Mouse (Mus musculus): ENCODE data around the gene Farsb.

The Farsb gene

GRCm38 (mm10) chr1:78380950-78381349 lies 107.7 kb downstream of the Farsb start:
- Histone ChIP-seq H3K9me3 (ENCODE audit: low read length) (no peaks in the 10 kb centered on the region), H3K4me3 (replicated peaks; ENCODE audit: low read length) (no peak overlapping the region), H3K27me3 (ENCODE audit: insufficient read depth, low read length) (no peaks in the 10 kb centered on the region), H3K36me3 (ENCODE audit: insufficient read depth, low read length) (no peaks in the 10 kb centered on the region), H3K4me1 (replicated peaks; ENCODE audit: low read depth, low read length) (no peaks in the 10 kb centered on the region)
- TF ChIP-seq NANOG (IDR thresholded peaks at IDR 0.05; ENCODE audit: borderline replicate concordance, low read length) (no peak), POU5F1 (IDR thresholded peaks at IDR 0.05; ENCODE audit: borderline replicate concordance, low read length) (no peak), CTCF (conservative IDR thresholded peaks at IDR 0.05; ENCODE audit: low read length) (no peak)

- Histone ChIP-seq H3K4me3 (replicated peaks; ENCODE audit: low read length) (no peak overlapping the region), H3K4me1 (replicated peaks; ENCODE audit: low read depth, low read length) (no peaks in the 10 kb centered on the region), H3K9me3 (ENCODE audit: low read length) (no peaks in the 10 kb centered on the region), H3K27me3 (ENCODE audit: insufficient read depth, low read length) (no peaks in the 10 kb centered on the region), H3K36me3 (ENCODE audit: insufficient read depth, low read length) (no peaks in the 10 kb centered on the region)
- no peak for TF ChIP-seq POU5F1 (IDR thresholded peaks at IDR 0.05; ENCODE audit: borderline replicate concordance, low read length)
- TF ChIP-seq NANOG (IDR thresholded peaks at IDR 0.05; ENCODE audit: borderline replicate concordance, low read length): no peak
- TF ChIP-seq CTCF (conservative IDR thresholded peaks at IDR 0.05; ENCODE audit: low read length): no peak
These were observed 113.6 kb downstream of the Farsb start for GRCm38 (mm10) chr1:78375058-78375457.

GRCm38 (mm10) chr1:78373836-78374235 lies 114.9 kb downstream of the Farsb start:
- Histone ChIP-seq H3K4me1 (replicated peaks; ENCODE audit: low read depth, low read length) (no peaks in the 10 kb centered on the region), H3K27me3 (ENCODE audit: insufficient read depth, low read length) (no peaks in the 10 kb centered on the region), H3K36me3 (ENCODE audit: insufficient read depth, low read length) (no peaks in the 10 kb centered on the region), H3K9me3 (ENCODE audit: low read length) (no peaks in the 10 kb centered on the region), H3K4me3 (replicated peaks; ENCODE audit: low read length) (no peak overlapping the region)
- TF ChIP-seq CTCF (conservative IDR thresholded peaks at IDR 0.05; ENCODE audit: low read length) (no peak), NANOG (IDR thresholded peaks at IDR 0.05; ENCODE audit: borderline replicate concordance, low read length) (no peak), POU5F1 (IDR thresholded peaks at IDR 0.05; ENCODE audit: borderline replicate concordance, low read length) (no peak)

- Histone ChIP-seq H3K36me3 (ENCODE audit: insufficient read depth, low read length) (no peaks in the 10 kb centered on the region), H3K27me3 (ENCODE audit: insufficient read depth, low read length) (peaks cover 4% of the 10 kb centered on the region; the same call in 1 of the 2 replicates), H3K4me1 (replicated peaks; ENCODE audit: low read depth, low read length) (peaks cover 7% of the 10 kb centered on the region; the same call in 1 of the 2 replicates), H3K4me3 (replicated peaks; ENCODE audit: low read length) (no peak overlapping the region), H3K9me3 (ENCODE audit: low read length) (no peaks in the 10 kb centered on the region)
- TF ChIP-seq NANOG (IDR thresholded peaks at IDR 0.05; ENCODE audit: borderline replicate concordance, low read length) (no peak), CTCF (conservative IDR thresholded peaks at IDR 0.05; ENCODE audit: low read length) (no peak), POU5F1 (IDR thresholded peaks at IDR 0.05; ENCODE audit: borderline replicate concordance, low read length) (no peak)
These were observed 116.4 kb downstream of the Farsb start for GRCm38 (mm10) chr1:78372316-78372715.

GRCm38 (mm10) chr1:78371569-78372236 lies 117.0 kb downstream of the Farsb start:
- H3K9me3 ChIP-seq (ENCODE audit: low read length): no peaks in the 10 kb centered on the region
- H3K4me3 ChIP-seq (replicated peaks; ENCODE audit: low read length): no peak overlapping the region
- H3K27me3 ChIP-seq (ENCODE audit: insufficient read depth, low read length): peaks cover 4% of the 10 kb centered on the region; the same call in 1 of the 2 replicates
- H3K36me3 ChIP-seq (ENCODE audit: insufficient read depth, low read length): no peaks in the 10 kb centered on the region
- no peak for TF ChIP-seq NANOG (IDR thresholded peaks at IDR 0.05; ENCODE audit: borderline replicate concordance, low read length)
- TF ChIP-seq POU5F1 (IDR thresholded peaks at IDR 0.05; ENCODE audit: borderline replicate concordance, low read length): no peak
- no peak for TF ChIP-seq CTCF (conservative IDR thresholded peaks at IDR 0.05; ENCODE audit: low read length)
- peaks cover 11% of the 10 kb centered on the region; the same call in 1 of the 2 replicates for H3K4me1 ChIP-seq (replicated peaks; ENCODE audit: low read depth, low read length)

- no peak for TF ChIP-seq NANOG (IDR thresholded peaks at IDR 0.05; ENCODE audit: borderline replicate concordance, low read length)
- no peak for TF ChIP-seq POU5F1 (IDR thresholded peaks at IDR 0.05; ENCODE audit: borderline replicate concordance, low read length)
- no peak for TF ChIP-seq CTCF (conservative IDR thresholded peaks at IDR 0.05; ENCODE audit: low read length)
These were observed 118.6 kb downstream of the Farsb start for GRCm38 (mm10) chr1:78370121-78370520.

More at GRCm38 (mm10) chr1:78370121-78370520, 118.6 kb downstream of the Farsb start:
- Histone ChIP-seq H3K4me3 (replicated peaks; ENCODE audit: low read length) (no peak overlapping the region), H3K9me3 (ENCODE audit: low read length) (no peaks in the 10 kb centered on the region), H3K4me1 (replicated peaks; ENCODE audit: low read depth, low read length) (peaks cover 11% of the 10 kb centered on the region; the same call in 1 of the 2 replicates), H3K27me3 (ENCODE audit: insufficient read depth, low read length) (peaks cover 4% of the 10 kb centered on the region; the same call in 1 of the 2 replicates), H3K36me3 (ENCODE audit: insufficient read depth, low read length) (no peaks in the 10 kb centered on the region)

Measured in E14TG2a.4 (cell line).